Mouse (Mus musculus): ENCODE data around the gene Arhgap17. TPM values are rescaled to one million over a fixed set of nuclear protein-coding genes. Genes with fewer than 3 reads are reported as not detected.

The Arhgap17 gene
- total and polyA plus RNA-seq, 3 experiments, result 6.7 to 56.1 (median 7.4) TPM

DNA sequence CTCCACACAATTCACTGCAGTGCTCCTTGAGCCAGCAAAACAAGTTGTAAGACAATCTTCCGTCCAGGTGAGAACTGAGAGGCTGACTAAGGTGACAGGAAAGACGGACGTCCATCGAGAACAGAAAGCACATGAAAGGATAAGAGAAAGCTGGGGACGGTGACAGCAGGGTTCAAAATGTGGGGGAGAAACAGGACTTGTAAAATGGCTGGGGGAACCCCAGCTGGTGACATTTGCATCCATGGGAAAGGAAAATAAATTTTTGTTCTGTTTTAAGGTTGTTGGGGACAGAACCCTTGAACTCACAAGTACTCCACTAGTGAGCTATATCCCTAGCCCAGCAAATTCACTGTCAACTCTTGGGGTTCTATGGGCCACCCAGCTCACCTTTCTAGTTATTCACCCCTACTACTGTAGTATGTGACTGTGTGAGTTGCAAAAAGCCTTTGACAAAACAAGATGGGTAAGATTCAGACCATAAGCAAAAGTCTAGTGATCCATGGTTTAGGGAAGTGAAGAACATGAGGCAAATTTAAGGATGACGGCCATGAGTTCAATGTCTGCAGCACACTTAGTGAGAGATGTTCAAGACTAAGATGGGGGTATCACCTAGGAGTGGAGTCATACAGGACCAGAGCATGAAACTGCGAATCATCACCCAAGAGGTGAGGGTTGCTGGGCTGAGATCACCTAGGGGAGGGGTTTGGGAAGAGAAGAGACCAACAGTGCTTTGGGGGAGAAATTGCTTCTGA lies 8.3 kb downstream of the Arhgap17 start:
- Histone ChIP-seq H3K36me3 (replicated peaks in 1 of 2; ENCODE audit: control insufficient read depth in 1 of 2, insufficient read depth in 1 of 2, low read length in 1 of 2) (peaks cover 0 to 56% of the 10 kb centered on the region in 2 experiments), H3K4me2 (ENCODE audit: insufficient read depth, low read depth, poor library complexity, severe bottlenecking) (peak overlapping the region; percentile 35), H3K4me1 (ENCODE audit: control insufficient read depth in 1 of 2, insufficient read depth in 2 of 2) (peaks cover 31 to 96% of the 10 kb centered on the region in 2 experiments), H3K9ac (ENCODE audit: insufficient read depth, low read depth) (0 out of 2 replicates have a peak overlapping the region, but pooled peaks have one; percentile 1), H3K27ac (ENCODE audit: insufficient read depth, low read depth) (peak overlapping the region; percentile 72), H3K4me3 (replicated peaks in 1 of 3; ENCODE audit: low read depth in 2 of 3, low read length in 2 of 3, poor library complexity in 1 of 3) (no peak overlapping the region), H3K79me2 (replicated peaks; ENCODE audit: control insufficient read depth, extremely low read depth, insufficient read depth, poor library complexity, severe bottlenecking) (peaks cover 45% of the 10 kb centered on the region), H3K27me3 (replicated peaks) (no peaks in the 10 kb centered on the region), H3K9me3 (replicated peaks; ENCODE audit: low read length) (peaks cover 5% of the 10 kb centered on the region)
- dilution Hi-C loops (cut with MboI; ENCODE audit: extremely low pct_ligation_motif_present, extremely low pct_unique_long_range_greater_than_20kb, low sequenced_read_pairs), result no loop called here
- in situ Hi-C loops (cut with MboI; ENCODE audit: low pct_ligation_motif_present, low pct_unique_long_range_greater_than_20kb, low sequenced_read_pairs), result no loop called here
- DNase-seq (ENCODE audit: extremely low read depth), result peak; percentile 71
- TF ChIP-seq ZMIZ1 (IDR thresholded peaks at IDR 0.05; ENCODE audit: low read depth, low read length) (no peak), TCF12 (IDR thresholded peaks at IDR 0.05; ENCODE audit: low read depth, low read length) (peak; percentile 38; the same call in 1 of the 2 replicates), MAZ (IDR thresholded peaks at IDR 0.05; ENCODE audit: low read depth, low read length) (no peak), BHLHE40 (IDR thresholded peaks at IDR 0.05; ENCODE audit: low read depth, low read length) (peak; percentile 53), PAX5 (IDR thresholded peaks at IDR 0.05; ENCODE audit: low read length) (no peak), CHD2 (IDR thresholded peaks at IDR 0.05; ENCODE audit: low read length) (peak; percentile 50), MAFK (IDR thresholded peaks at IDR 0.05; ENCODE audit: insufficient replicate concordance, low read length) (no peak), POLR2A (IDR thresholded peaks at IDR 0.05; ENCODE audit: low read depth, low read length) (no peak), MEF2A (IDR thresholded peaks at IDR 0.05; ENCODE audit: borderline replicate concordance, low read depth, low read length) (peak; percentile 39; the same call in 1 of the 2 replicates), NELFE (IDR thresholded peaks at IDR 0.05; ENCODE audit: low read depth, low read length) (no peak), CTCF (conservative IDR thresholded peaks at IDR 0.05 in 1 of 2, IDR thresholded peaks at IDR 0.05 in 1 of 2; ENCODE audit: low read depth in 2 of 2, low read length in 2 of 2) (no peak), UBTF (IDR thresholded peaks at IDR 0.05; ENCODE audit: low read depth, low read length) (no peak), ETS1 (conservative IDR thresholded peaks at IDR 0.05; ENCODE audit: low read depth, low read length) (peak; percentile 60), ZC3H11A (IDR thresholded peaks at IDR 0.05; ENCODE audit: low read depth, low read length) (no peak), MAX (IDR thresholded peaks at IDR 0.05; ENCODE audit: low read length) (0 out of 2 replicates have a peak, but pooled peaks have one; percentile 17), MYC (IDR thresholded peaks at IDR 0.05; ENCODE audit: low read depth, low read length) (no peak), GABPA (IDR thresholded peaks at IDR 0.05; ENCODE audit: insufficient replicate concordance, low read depth, low read length) (no peak), EP300 (IDR thresholded peaks at IDR 0.05; ENCODE audit: low read length) (peak; percentile 41; the same call in 1 of the 2 replicates), ELF1 (IDR thresholded peaks at IDR 0.05; ENCODE audit: low read depth, low read length) (no peak), IRF4 (IDR thresholded peaks at IDR 0.05; ENCODE audit: low read depth, low read length) (peak; percentile 57; the same call in 1 of the 2 replicates), JUND (conservative IDR thresholded peaks at IDR 0.05; ENCODE audit: low read depth, low read length) (no peak), TBP (conservative IDR thresholded peaks at IDR 0.05; ENCODE audit: low read depth, low read length) (no peak)

Measured in CH12.LX (cell line).